Comparison of ENCODE assay signal across 25 mouse cellular contexts in the genomic region with DNA sequence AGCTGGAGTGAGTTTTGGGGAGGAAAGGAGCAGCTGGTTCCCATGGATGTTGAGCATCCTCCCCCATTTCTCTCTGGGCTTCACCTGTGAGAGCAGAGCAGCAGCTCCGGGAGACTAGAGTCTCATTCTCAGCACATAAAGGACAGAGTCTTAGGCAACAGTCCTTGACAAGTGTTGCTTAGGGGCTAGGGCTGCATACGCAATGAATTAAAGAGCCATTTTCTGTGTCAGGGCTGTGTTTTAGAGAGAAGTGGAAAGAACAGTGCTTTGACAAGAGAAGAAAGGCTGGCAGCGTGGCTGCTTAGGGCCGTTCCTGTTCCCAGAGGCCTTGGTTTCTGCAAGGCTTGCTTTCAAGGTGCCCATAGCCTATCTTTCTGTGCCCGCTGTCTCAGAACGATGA. TPM values are rescaled to one million over a fixed set of nuclear protein-coding genes. Genes with fewer than 3 reads are reported as not detected.
DNase-seq lines count a peak whose midpoint lies in the region; ATAC-seq lines count a peak whose summit lies in the region.
"Had no signal": no experiment of that assay in that cellular context is flagged by ENCODE, and none has a peak within 500 bp of the region (broad histone marks: within the 10 kb centered on the region; RNA-seq: fewer than 3 reads in every experiment).

No protein-coding gene starts in this region.

- H3K4me1 ChIP-seq in hindbrain, embryonic 15.5 days (replicated peaks): 0 out of 2 replicates have a peak, but pooled peaks cover 5% of the 10 kb centered on the region
- H3K4me1 ChIP-seq in hindbrain, embryonic 10.5 days (replicated peaks): no peaks in the 10 kb centered on the region
- no peaks in the 10 kb centered on the region for H3K4me1 ChIP-seq in neural tube, embryonic 14.5 days (ENCODE audit: control insufficient read depth, insufficient read depth, low read length)
- peaks cover 5% of the 10 kb centered on the region for H3K4me1 ChIP-seq in forebrain, embryonic 16.5 days (replicated peaks; ENCODE audit: control insufficient read depth, insufficient read depth, low read length)
- H3K4me1 ChIP-seq: limb, embryonic 10.5 days; stomach, embryonic 15.5 days had no signal

- H3K4me2 ChIP-seq in hindbrain, embryonic 15.5 days: no peak overlapping the region
- no peak overlapping the region for H3K4me2 ChIP-seq in neural tube, embryonic 14.5 days (ENCODE audit: low read depth, low read length)
- no peak overlapping the region for H3K4me2 ChIP-seq in forebrain, embryonic 16.5 days (ENCODE audit: low read length)
- H3K4me2 ChIP-seq: heart, embryonic 12.5 days; liver, embryonic 15.5 days; stomach, embryonic 15.5 days had no signal

- 0 out of 2 replicates have a peak overlapping the region, but pooled peaks have one; percentile 14 for H3K27ac ChIP-seq in hindbrain, embryonic 15.5 days (replicated peaks)
- no peak overlapping the region for H3K27ac ChIP-seq in hindbrain, embryonic 10.5 days
- no peak overlapping the region for H3K27ac ChIP-seq in neural tube, embryonic 14.5 days (ENCODE audit: low read depth, low read length)
- H3K27ac ChIP-seq in forebrain, embryonic 16.5 days (ENCODE audit: low read length): no peak overlapping the region
- H3K27ac ChIP-seq: kidney, postnatal 0 days; limb, embryonic 10.5 days; liver, embryonic 15.5 days; stomach, embryonic 15.5 days had no signal

- H3K27me3 ChIP-seq in hindbrain, embryonic 15.5 days: no peaks in the 10 kb centered on the region
- H3K27me3 ChIP-seq in hindbrain, embryonic 10.5 days (ENCODE audit: insufficient read depth, poor library complexity, severe bottlenecking): no peaks in the 10 kb centered on the region
- H3K27me3 ChIP-seq in neural tube, embryonic 14.5 days (ENCODE audit: control insufficient read depth, insufficient read depth, low read length): no peaks in the 10 kb centered on the region
- no peaks in the 10 kb centered on the region for H3K27me3 ChIP-seq in forebrain, embryonic 16.5 days (replicated peaks; ENCODE audit: control insufficient read depth, insufficient read depth, low read length)
- H3K27me3 ChIP-seq: embryonic facial prominence, embryonic 15.5 days; heart, embryonic 12.5 days; liver, embryonic 15.5 days; stomach, embryonic 15.5 days had no signal

- H3K4me3 ChIP-seq in hindbrain, embryonic 15.5 days: no peak overlapping the region
- no peak overlapping the region for H3K4me3 ChIP-seq in hindbrain, embryonic 10.5 days
- H3K4me3 ChIP-seq in neural tube, embryonic 14.5 days (ENCODE audit: low read depth, low read length): no peak overlapping the region
- no peak overlapping the region for H3K4me3 ChIP-seq in forebrain, embryonic 16.5 days (replicated peaks; ENCODE audit: low read length)
- H3K4me3 ChIP-seq: embryonic facial prominence, embryonic 15.5 days; heart, embryonic 12.5 days; limb, embryonic 10.5 days; liver, embryonic 15.5 days; stomach, embryonic 15.5 days had no signal

- DNase-seq in hindbrain, embryonic 10.5 days (ENCODE audit: low spot score): no peak
- no peak for DNase-seq in neural tube, embryonic 10.5 days (ENCODE audit: extremely low spot score, low spot score)
- no peak for DNase-seq in cerebellum, adult 11 months
- DNase-seq: adrenal gland, adult 8-10 months; cerebellum, adult 2 months; cerebellum, postnatal 25 days; embryo, embryonic 11 days; gastrocnemius, postnatal 14 days; heart, postnatal 10 days; kidney, adult 11 months; layer of hippocampus, adult 9-11 months; liver; lung, postnatal 4 days; thymus, postnatal 25 days had no signal

- H3K9me3 ChIP-seq in hindbrain, embryonic 15.5 days: no peaks in the 10 kb centered on the region
- no peaks in the 10 kb centered on the region for H3K9me3 ChIP-seq in hindbrain, embryonic 10.5 days
- H3K9me3 ChIP-seq in neural tube, embryonic 14.5 days (ENCODE audit: control insufficient read depth, low read length): no peaks in the 10 kb centered on the region
- H3K9me3 ChIP-seq in forebrain, embryonic 16.5 days (ENCODE audit: control insufficient read depth, low read length): no peaks in the 10 kb centered on the region
- H3K9me3 ChIP-seq: embryonic facial prominence, embryonic 15.5 days; limb, embryonic 10.5 days; liver, embryonic 15.5 days; stomach, embryonic 15.5 days had no signal

- no peaks in the 10 kb centered on the region for H3K36me3 ChIP-seq in hindbrain, embryonic 15.5 days
- H3K36me3 ChIP-seq in hindbrain, embryonic 10.5 days: no peaks in the 10 kb centered on the region
- H3K36me3 ChIP-seq in neural tube, embryonic 14.5 days (ENCODE audit: control insufficient read depth, insufficient read depth, low read length): no peaks in the 10 kb centered on the region
- no peaks in the 10 kb centered on the region for H3K36me3 ChIP-seq in forebrain, embryonic 16.5 days (ENCODE audit: control insufficient read depth, insufficient read depth)
- H3K36me3 ChIP-seq: embryonic facial prominence, embryonic 15.5 days; heart, embryonic 12.5 days; limb, embryonic 10.5 days; liver, embryonic 15.5 days; stomach, embryonic 15.5 days had no signal

- ATAC-seq in hindbrain, embryonic 15.5 days (ENCODE audit: low FRiP score, low read depth): no peak
- ATAC-seq in neural tube, embryonic 14.5 days (ENCODE audit: low read depth): peak; percentile 24; the same call in 1 of the 2 replicates
- ATAC-seq in forebrain, embryonic 16.5 days: peak; percentile 45
- ATAC-seq in CD4-positive, CD25-positive, alpha-beta regulatory T cell, adult 4 months: no peak
- ATAC-seq: activated CD4-positive, CD25-positive, alpha-beta regulatory T cell, adult 4 months had no signal

- WGBS in hindbrain, embryonic 15.5 days: 66% methylated on average over 6 of the region's 6 CpGs
- 83% methylated on average over 6 of the region's 6 CpGs for WGBS in hindbrain, embryonic 10.5 days
- WGBS in neural tube, embryonic 14.5 days: 69% methylated on average over 6 of the region's 6 CpGs
- 41% methylated on average over 6 of the region's 6 CpGs for WGBS in forebrain, embryonic 16.5 days

- H3K9ac ChIP-seq in hindbrain, embryonic 15.5 days: no peak overlapping the region
- no peak overlapping the region for H3K9ac ChIP-seq in neural tube, embryonic 14.5 days (replicated peaks; ENCODE audit: low read depth, low read length)
- no peak overlapping the region for H3K9ac ChIP-seq in forebrain, embryonic 16.5 days (replicated peaks; ENCODE audit: low read depth, low read length)
- H3K9ac ChIP-seq: embryonic facial prominence, embryonic 15.5 days; heart, embryonic 12.5 days; liver, embryonic 15.5 days; stomach, embryonic 15.5 days had no signal

RNA-seq across cellular contexts. Expression of a gene that starts 6.0 kb away (rescaled TPM):
- 9.9 and 11.2 TPM in 2 replicates for polyA plus RNA-seq in hindbrain, embryonic 15.5 days (2015; fragmentation: Nextera tagmentation; extraction: Ambion mirVana)
- polyA plus RNA-seq in hindbrain, embryonic 10.5 days (2016; fragmentation: Nextera tagmentation; extraction: Ambion mirVana): 7.0 and 7.9 TPM in 2 replicates
- polyA plus RNA-seq in neural tube, embryonic 14.5 days (2014; fragmentation: Nextera tagmentation; extraction: Ambion mirVana): 7.4 and 10.6 TPM in 2 replicates
- polyA plus RNA-seq in forebrain, embryonic 16.5 days (2015; fragmentation: Nextera tagmentation; extraction: Ambion mirVana): 7.1 TPM in 2 replicates
- 1 to 10 TPM; 3.7 to 8.2 TPM for polyA plus RNA-seq in CD4-positive, CD25-positive, alpha-beta regulatory T cell, adult 4 months (2017; shearing (Covaris generic))

Comparison
In these comparisons a context has a peak if more than half of its experiments do, and no peak if none do; other contexts are left out.
1. ATAC-seq: peak in neural tube, embryonic 14.5 days (single experiment) and forebrain, embryonic 16.5 days (single experiment); none in hindbrain, embryonic 15.5 days (single experiment) and CD4-positive, CD25-positive, alpha-beta regulatory T cell, adult 4 months (single experiment).